Mouse (Mus musculus) left cerebral cortex, adult 8-10 months (tissue): Measurements from ENCODE around the gene Gid8. TPM values are rescaled to one million over a fixed set of nuclear protein-coding genes. Genes with fewer than 3 reads are reported as not detected.

Experiments
- DNase-seq, 2 experiments: peaks; one replicate each; pipeline ENCODE4 v3.0.0; 2022; ENCODE audit warnings: low spot score in 2 of 2
- total RNA-seq, 4 experiments: library from RNA; stranded (reverse); gene quantifications; 2 replicates each; pipeline ENCODE4 v1.2.4; 2022

Gene Gid8
- total RNA-seq, 4 experiments from 2014 or later, result 66.2 to 72.7 (median 68.5) TPM

DNA sequence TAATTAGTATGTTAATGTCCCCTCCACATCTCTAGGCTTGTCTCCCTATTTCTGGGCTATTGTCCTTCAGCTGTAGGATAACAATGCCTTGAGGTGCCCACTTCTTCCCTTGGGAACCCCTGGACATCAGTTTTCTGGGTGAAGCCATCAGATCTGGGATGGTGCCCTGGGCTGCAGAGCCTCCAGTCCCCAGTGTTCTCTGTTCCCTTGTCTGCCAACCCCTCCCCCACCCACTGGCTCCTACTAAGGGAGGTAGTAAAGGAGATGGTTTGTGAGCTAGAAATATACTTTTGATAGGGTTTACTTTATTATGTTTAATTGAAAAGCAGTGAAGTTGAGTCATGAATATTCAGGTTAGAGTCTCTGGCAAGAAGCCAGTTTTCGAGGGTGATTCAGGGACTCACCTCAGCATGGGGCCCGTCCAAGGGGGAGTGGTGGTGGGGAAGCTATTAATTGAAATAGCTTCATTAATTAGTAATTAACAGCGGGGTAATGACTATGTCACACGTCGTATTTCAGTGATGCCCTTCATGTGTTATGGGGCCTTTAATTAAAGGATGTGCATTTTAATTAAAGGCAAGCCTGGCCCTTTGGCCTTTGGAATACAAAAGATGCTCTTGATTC is 36.8 kb downstream of the Gid8 start:
- DNase-seq, result no peak

DNA sequence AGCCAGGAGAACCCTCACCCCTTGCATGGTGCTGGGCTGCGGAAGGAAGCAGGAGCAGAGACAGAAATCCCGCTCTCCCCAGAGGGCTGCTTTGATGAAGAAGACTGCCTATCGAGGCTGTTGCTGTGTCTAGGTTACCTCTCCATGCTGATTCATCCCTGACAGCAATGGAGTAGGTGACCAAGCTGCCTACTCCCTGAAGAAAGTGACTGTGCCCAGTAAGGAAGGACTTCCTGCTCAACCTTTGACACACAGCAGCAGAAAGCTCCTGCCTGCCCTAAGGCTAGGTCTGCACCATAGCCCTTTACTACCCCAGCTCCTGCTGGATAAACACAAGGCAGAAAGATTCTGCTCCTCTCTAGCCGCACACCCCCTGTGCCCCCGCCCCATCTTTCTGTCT is 39.0 kb downstream of the Gid8 start:
- DNase-seq, result no peak

DNA sequence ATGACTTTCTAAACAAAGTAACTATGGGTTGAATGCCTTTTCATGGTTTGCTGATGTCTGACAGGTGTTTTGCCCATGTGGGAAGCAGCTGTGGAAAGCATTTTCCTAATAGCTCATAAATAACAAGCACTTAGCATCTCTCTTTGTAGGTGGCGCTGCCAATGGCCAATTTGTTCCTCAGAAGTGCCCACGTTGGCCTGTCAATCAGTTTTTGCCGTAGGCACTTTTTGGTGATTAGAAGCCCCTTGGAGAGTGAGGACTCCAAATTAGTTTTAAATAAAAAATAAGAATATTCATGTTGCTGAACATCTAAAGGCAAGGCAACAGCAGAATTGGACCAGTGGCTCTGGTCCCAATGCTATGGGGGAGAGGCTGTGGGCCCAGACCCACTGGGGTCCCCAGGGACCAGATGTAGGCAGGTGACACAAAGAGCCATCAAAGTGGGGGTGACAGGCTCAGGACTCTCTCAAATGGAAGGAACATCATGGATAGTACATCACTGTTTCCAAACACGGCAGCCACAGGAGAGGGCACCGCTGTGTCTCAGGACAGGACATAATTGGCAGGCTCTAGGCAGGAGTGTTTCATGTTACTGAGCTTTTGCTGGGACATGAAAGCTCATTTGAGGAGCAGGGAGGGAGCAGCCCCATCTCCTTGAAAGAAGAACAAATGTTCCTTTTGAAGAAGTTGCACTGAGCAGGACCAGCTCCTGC is 45.2 kb downstream of the Gid8 start:
- no peak for DNase-seq

DNA sequence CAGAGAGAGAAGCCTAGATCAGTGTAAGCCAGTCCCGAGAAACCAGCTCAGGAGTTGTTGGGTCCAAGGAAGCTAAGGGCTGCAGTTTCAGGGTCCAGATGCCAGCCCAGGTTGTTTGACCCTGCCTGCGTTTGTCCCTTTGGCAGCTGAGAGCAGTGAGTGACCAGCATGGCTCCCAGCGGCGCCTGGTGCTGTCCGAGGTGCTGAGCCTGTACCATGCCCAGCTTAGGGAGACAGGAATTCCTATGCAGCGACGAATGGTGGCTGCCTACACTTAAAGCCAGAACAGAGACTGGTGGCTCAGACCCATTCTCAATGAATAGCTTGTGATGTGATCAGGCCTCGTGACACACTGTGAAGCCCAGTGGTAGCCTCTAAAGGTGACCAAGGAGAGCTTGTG is 46.0 kb downstream of the Gid8 start:
- no peak for DNase-seq

DNA sequence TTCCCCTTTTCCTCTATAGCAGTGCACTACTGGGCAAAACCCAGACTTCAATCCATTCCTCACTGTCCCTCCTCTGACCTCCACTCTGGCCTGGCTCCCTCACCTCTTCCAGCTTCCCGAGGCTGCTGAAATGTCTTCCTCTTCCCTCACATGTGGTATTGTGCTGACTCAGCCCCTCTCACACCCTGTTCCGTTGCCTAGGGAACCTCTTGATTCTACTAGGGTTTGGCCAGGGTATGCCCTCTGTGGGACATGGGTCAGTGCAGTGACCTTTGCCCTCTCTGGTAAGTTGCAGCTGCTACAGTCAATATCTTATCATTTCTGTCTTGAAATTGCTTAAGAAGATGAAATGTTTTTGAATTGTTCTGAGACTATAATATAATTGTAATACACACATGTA is 46.9 kb downstream of the Gid8 start:
- DNase-seq, result no peak

DNA sequence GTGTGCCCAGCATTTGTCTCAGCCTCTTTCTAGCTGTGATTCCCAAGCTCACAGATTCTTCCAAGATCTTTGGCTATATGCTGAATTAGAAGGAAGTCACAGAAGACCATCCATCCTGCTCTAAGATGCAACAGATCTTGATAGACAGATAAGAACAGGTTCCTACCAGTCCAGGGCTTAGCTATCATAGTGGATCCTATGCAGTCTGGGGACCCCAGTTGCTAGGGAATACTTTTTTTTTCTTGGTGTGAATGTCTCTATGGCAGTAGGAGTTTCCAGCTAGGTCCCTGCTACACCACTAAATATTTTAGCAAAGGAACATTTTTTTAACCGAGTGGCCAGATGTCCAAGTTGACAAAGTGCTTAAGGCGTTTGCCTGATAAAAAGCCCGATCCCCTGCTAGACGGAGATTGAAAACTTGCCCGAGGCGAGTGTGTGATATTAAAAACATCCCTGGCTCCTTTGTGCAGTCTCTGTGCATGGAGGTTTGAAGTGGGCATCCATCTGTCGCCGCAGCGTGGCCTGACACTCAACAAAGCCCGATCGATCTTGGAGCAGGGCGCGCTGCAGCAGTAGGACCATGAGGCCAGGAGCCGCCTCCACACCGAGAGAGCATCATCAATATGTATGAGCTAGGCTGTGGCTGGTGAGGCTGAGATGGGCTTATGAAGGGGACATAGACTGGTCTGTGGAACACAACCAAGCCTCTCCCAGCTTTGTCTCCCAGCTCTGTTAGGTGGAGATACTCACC is 48.8 kb downstream of the Gid8 start:
- DNase-seq, result no peak

DNA sequence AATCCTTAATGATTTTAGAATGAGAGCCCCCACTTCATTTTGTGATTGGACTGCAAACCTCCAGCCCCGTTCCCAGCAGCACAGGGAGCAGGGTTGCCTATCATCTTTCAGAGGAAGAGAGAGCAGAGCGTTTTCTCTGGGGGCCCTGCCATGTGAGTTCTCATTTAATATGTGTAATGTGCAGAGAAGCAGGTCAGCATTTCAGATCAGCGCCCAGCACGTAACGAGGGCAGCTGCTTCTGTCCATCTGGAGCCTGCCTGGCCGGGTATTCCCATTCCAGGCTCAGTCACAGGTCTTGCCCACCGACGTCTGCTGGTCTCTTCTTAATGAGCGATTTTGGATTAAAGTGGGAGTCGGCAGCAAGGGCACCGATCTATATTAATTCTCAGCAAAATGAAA is 55.1 kb downstream of the Gid8 start:
- no peak for DNase-seq

DNA sequence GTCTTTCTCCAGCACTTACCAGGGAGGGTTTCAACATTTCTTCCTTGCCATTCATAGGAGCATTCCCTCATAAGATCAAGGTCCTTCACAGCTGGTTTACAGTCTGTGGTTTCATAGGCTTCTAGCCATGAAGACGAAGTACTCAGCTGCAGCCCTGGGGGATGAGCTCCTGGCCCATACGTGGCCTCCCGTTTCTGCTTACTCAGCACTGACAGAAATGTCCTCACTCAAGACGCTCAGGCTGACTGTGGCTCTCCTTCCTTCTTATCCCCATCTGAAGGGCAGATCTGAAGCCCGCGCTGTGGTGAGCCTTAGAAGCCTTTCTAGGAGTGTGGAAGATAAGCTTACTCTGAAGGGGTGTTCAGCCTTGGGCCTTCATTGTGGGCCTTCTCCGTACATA is 55.8 kb downstream of the Gid8 start:
- DNase-seq, result no peak

Other genes starting within 250 kb of the Gid8 start
- gene Ntsr1, start 210.1 kb upstream of the Gid8 start, total RNA-seq, result 1 to 10 TPM; 6.4 to 9.2 (median 7.2) TPM
- gene Mrgbp, start 128.8 kb upstream of the Gid8 start, total RNA-seq, result 10 to 100 TPM; 16.6 to 20.5 (median 18.4) TPM
- gene Ogfr, start 120.9 kb upstream of the Gid8 start, total RNA-seq, result 10 to 100 TPM; 29.6 to 34.7 (median 31.8) TPM
- gene Col9a3, start 112.3 kb upstream of the Gid8 start, total RNA-seq, result 10 to 100 TPM in 2 of 4 experiments, 1 to 10 TPM in 2; 6.0 to 13.1 (median 10.2) TPM
- gene Tcfl5, start 67.4 kb upstream of the Gid8 start, total RNA-seq, result under 1 TPM; 0.85 to 1.00 (median 0.98) TPM
- 10 to 100 TPM; 53.8 to 57.8 (median 55.2) TPM for gene Dido1, start 118 bp upstream of the Gid8 start, total RNA-seq
- 1 to 10 TPM in 2 of 4 experiments, under 1 TPM in 2; 0.43 to 1.3 (median 0.94) TPM for gene Slc17a9, start 15.1 kb downstream of the Gid8 start, total RNA-seq
- gene Bhlhe23, start 66.8 kb downstream of the Gid8 start, total RNA-seq, result not detected
- 10 to 100 TPM; 50.1 to 54.1 (median 52.4) TPM for gene Ythdf1, start 210.8 kb downstream of the Gid8 start, total RNA-seq
- gene Birc7, start 218.9 kb downstream of the Gid8 start, total RNA-seq, result not detected
- 10 to 100 TPM; 43.8 to 48.3 (median 46.8) TPM for gene Nkain4, start 244.6 kb downstream of the Gid8 start, total RNA-seq